Mouse (Mus musculus): ENCODE results near the gene Gatb. TPM values are rescaled to one million over a fixed set of nuclear protein-coding genes. Genes with fewer than 3 reads are reported as not detected.

Gatb gene
- 1.1 TPM in 2 replicates for polyA plus RNA-seq (2012; rRNA removed)

GRCm38 (mm10) chr3:85573864-85574830, at the start of gene Gatb:
Gene Gatb, plus strand, starts transcription at chr3:85574119.

Other genes starting within 250 kb of the Gatb start
- 8.9 and 9.3 TPM in 2 replicates for gene Fam160a1, start 243.2 kb downstream of the Gatb start, polyA plus RNA-seq (2012; rRNA removed)